Mouse (Mus musculus): ENCODE measurements around the gene Trp53rka.
A peak's percentile ranks its signal among the peaks of the same experiment; 100 is the strongest.
"Not testable (repeated sequence)": the region's sequence is repeated elsewhere in the genome, so short reads cannot be mapped to it uniquely, and the experiment has no call there.

Gene Trp53rka

DNA sequence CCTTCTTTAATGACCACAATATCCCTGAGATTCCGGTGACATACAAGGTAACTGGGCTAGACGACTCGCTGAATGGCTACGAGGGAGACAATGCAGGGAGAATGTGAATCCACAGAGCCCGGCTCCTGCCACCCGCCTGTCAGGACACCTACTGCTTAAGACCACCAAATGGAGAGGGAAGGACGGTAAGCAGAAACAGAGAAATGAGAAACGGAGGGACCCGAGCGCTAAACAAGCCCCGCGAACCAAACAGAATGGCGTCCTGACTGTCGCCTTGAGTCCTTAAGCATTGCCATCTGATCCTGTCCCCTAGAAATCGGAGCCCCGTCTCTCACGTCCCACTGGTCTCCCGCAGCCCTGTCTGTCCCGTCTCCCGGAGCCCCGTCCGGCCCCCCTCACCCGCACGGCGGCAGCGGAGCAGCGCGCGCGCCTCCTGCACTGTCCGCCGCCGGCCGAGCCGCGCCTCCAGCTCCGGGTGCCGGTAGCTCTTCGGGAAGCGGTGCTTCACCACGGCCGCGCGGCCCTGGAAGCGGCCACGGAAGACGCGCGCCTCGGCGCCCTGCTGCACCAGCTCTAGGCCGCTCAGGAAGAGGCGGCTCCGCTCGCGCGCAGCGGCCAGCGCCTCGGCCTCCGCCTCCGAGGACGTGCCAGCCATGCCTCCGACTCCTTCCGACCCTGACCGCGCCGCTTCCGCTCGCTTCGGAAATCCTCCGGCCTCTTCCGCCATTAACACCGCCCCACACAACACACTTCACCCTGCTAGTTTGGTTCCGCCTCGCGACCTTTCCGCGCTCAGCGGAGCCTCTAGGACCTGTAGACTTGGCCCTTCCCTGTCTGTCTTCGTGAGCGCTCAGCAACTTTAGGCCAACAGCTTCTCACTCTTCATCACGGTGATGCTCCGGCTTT is at the start of gene Trp53rka:
Gene Trp53rka (minus strand): TSS at position 677 of the 906 bp plus-strand sequence.
- peak; percentile 68 to 76 for DNase-seq

DNA sequence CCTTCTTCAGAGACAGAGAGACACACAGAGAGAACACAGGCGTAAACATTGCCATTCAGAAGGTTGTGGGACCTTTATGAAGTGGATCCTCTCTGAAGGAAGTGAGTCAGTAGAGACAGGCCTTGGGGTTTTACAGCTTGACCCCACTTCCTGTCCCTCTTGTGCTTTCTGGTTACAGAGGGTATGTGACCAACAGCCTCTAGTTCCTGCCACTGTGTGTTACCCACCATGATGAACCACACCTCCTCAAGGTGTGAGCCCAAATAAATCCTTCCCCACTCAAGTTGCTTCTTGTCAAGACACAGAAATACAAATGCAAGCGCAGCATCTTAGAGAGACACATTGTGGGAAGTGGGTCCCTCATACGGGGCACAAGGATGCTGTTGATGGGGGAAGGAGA is 47.9 kb upstream of the Trp53rka start:
- DNase-seq, result no peak

DNA sequence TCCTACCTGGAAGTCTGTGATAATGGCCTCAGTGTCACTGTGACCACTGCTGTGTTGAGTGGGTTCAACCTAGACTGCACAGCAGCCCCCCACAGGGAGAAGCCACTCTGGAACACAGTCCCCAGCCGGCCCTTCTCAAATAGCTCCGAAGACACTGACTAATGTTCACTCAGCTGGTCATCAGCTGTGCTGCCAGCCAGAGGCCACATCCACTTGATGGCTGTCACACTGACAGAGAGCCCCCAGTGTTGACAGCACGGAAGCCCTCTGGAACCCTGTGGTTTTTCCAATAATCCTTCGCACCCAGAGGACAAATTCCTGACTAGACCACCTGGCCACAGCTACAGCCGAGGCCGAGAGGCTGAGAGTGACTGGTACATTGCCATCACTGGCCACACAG is 40.7 kb upstream of the Trp53rka start:
- no peak for DNase-seq

DNA sequence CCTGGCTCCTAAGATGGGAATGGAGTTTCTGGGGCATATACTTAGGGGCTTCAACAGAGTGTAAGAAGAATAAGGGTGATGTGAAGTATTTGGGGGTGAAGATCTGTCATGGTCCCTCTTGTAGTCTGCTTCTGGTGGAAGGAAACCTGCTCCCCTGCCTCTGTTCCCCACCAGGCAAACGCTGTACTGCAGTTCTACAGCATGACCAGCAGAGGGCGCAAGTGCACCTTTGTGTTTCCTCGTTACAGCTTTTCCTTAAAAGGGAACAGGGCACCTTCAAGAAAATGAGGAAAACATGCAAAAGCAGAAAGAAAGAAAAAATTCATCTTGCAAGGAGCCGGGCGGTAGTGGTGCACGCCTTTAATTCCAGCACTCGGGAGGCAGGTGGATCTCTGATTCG is 36.0 kb upstream of the Trp53rka start:
- DNase-seq, result peak in 1 of 2 experiments; percentile 35

DNA sequence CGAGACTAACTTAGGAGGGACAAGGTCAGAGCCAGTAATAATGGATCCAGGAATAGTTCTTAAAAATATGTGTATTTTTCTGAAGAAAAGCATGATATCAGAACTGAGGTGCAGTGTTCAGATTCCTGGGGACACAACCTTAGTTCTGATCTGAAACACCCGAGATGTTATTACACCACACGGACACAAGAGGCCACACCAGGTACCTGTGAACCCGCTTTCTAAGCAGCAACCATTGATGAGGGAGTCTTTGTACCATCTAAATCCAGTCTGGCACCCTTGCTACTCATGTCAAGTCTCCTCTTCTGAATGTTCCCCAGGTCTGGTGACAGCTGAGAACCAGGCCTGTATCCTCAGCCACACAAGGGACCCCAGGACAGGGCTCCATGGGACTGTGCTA is 32.5 kb upstream of the Trp53rka start:
- DNase-seq, result no peak

DNA sequence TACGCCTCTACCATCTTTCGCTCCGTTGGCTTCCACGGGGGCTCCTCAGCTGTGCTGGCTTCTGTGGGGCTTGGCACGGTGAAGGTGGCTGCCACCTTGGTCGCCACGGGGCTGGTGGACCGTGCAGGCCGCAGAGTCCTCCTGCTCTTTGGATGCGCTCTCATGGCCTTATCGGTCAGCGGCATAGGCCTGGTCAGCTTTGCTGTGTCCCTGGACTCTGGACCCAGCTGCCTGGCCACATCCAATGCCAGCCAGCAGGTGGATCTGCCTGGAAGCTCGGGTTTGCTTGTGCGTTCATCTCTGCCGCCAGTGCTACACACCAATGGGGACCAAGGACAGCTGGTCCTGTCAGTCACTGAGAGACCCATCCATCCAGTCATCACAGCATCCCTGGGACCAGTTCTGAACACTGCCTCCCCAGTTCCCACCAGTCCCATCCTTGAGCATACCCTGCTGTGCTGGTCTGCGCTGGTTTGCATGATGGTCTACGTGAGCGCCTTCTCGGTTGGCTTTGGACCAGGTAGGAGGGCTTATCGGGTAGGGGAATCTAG is 22.1 kb upstream of the Trp53rka start:
- DNase-seq, result no peak

DNA sequence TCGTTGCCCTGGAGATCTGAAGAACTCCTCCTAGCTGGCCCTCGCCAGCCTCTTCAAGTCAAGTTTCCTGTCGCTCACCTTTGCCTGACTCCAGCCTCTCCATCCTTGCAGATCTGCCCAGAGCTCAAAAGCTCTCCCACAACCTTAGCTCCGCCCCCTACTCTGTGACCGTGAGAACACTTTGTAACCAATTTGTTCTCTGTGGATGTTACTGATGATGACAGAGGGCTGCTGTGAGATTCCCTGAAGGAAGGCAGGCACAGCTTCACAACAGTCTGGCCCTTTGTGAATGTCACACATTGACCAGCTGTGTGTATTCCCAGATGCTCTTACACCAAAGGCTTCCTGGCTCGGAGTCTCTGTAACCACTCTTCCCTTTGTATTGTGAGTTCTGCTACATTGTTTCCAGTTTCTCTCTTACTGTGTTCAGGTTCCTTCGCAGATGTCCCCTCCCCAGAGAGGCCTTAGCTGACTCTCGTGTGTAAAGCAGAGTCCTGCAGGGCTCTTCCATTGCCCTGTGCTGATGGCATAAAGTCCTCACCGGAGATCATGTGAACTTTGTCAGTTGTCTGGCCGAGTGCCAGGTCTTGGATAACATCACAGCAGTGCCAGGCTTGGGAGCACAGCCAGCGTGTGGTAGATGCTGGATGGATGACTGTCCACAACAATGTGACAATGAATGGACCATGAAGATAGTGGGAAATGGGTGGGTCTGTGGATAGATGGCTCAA is 19.9 kb upstream of the Trp53rka start:
- DNase-seq, result no peak

DNA sequence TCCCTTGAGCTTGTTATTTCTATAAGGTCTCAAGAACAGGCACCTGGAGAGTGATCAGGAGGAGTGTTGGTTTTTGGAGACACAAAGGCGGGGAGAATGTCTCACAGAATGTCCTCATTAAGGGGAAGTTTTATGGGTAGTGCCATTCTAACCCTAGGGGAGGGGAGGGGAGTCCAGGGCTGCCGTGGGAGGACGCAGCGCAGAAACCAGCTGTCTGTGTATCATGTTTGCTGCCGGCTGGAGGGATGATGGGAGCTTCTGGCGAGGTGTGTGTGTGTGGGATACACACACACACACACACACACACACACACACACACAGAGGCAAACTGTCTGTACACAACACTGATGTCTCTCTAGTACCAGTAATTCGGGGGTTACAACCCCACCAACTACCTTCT is 19.3 kb upstream of the Trp53rka start:
- no peak for DNase-seq

DNA sequence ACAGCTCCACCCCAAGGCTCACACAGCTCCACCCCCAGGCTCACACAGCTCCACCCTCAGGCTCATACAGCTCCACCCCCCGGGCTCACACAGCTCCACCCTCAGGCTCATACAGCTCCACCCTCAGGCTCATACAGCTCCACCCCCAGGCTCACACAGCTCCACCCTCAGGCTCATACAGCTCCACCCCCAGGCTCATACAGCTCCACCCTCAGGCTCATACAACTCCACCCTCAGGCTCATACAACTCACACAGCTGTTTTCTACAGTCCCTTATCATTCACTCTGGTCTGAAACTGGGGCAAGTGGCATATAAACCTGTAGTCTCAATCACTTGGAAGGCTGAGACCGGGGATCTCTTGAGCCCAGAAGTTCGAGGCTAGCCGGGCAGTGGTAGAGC is 18.4 kb upstream of the Trp53rka start:
- not testable (repeated sequence) for DNase-seq

DNA sequence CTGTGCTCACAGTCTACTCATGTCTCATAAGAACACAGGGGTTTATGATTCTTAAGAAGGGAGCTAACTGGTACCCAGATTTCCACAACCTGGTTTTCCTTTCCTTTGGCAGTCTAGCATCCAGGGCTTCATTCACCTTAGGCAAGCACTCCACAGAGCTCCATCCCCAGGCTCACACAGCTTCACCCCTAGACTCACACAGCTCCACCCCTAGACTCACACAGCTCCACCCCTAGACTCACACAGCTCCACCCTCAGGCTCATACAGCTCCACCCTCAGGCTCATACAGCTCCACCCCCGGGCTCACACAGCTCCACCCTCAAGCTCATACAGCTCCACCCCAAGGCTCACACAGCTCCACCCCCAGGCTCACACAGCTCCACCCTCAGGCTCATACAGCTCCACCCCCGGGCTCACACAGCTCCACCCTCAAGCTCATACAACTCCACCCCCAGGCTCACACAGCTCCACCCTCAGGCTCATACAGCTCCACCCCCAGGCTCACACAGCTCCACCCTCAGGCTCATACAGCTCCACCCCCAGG is 17.9 kb upstream of the Trp53rka start:
- DNase-seq, result not testable (repeated sequence)

DNA sequence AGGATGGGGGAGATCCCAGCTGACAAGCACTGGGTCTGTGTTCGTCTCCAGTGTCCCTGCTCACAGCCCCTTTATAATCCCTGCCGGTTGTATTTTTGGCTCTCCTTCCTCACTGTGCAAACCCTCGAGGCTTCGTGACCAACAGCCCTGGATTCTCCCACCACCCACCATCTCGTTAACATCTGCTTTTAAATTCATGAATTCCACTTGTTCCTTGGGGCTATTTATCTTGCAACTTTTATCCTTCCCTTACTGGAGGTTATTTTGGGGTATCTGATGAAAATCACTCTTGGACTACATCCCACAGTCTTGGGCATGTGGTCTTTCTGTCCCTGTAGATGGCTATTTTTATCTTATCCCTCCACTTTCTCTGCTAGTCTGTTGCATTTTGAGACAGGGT is 17.3 kb upstream of the Trp53rka start:
- no peak for DNase-seq

DNA sequence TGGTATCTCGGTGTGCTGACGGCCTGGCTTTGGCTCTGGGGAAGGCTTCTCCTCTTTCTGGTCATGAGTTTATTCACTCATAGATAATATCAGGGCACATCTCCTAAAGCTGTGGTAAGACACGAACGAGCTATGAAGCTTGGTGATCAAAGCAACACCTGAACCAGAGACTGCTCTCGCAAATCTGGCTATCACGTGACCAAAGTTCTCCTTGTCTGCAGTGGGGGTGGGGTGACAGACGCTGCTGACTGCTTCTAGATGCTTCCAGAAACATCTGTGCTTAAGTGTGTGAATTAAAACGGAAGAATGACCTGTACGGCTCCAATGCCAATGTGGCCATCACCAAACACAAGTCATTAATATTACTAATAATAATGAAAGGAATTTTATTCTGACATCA is 16.6 kb upstream of the Trp53rka start:
- no peak for DNase-seq

DNA sequence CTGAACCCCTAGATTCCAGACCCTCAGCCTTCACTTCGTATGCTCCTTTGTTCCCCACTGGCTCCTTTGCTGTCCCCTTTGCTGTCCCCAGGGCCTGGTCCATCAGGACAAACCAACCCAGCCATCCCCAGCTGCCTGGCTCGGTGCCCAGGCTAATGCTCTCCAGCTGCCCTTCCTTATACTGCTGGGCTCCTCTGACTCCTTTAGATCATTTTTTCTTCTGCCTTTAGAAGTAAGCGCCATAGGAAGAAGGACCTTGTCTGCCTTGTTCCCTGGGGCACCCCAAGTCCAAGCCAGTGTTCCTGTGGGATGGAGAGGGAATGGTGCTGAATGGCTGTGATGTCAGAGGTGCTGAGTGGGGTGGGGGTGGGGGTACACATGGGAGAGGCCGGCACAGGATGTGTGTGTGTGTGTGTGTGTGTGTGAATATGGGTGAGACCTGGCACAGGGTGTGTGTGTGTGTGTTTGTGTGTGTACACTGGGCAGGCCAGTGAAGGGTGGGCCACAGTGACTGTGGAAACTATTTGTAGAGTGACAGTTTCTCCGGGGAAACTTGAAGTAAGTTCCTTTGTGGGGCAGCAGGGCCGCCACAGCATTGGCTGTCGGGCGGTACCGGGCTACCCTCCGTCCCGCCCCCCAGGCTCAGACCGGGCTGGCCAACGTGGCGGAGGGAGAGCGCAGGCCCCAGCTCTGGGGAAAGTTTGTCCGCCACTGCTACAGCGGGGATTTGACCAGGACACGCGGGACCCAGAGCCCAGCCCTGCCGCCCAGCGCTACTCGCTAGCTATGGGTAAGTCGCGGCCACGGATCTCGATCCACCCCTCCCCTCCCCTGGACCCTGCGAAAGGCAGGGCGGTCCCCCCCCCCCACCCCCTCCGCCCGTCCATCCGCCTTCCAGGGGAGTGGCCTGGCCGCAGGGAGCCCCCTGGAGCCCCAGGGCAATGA is 10.4 kb upstream of the Trp53rka start, which contains the start of gene Slc2a10:
Gene Slc2a10 (plus strand): TSS at position 529 of the 945 bp plus-strand sequence.
- DNase-seq, result no peak

DNA sequence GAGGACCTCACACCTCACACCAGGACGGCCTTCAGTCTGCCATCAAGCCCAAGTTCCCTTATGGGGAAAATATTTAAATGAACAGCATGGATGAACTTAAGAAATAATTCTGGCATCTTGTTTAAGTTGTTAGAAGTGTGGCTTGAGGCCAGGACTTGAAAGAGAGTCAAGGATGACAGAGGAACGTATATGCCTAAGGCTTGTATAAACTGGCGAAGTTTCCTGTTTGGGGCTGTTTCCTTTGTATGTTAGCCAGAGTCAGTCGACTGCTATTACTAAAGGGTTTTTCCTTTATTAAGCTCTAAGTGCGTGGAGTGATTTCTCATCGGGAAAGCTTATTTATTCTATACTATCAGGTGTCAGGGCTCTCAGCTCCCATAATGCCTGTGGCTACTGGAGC is 5.7 kb upstream of the Trp53rka start:
- DNase-seq, result no peak

DNA sequence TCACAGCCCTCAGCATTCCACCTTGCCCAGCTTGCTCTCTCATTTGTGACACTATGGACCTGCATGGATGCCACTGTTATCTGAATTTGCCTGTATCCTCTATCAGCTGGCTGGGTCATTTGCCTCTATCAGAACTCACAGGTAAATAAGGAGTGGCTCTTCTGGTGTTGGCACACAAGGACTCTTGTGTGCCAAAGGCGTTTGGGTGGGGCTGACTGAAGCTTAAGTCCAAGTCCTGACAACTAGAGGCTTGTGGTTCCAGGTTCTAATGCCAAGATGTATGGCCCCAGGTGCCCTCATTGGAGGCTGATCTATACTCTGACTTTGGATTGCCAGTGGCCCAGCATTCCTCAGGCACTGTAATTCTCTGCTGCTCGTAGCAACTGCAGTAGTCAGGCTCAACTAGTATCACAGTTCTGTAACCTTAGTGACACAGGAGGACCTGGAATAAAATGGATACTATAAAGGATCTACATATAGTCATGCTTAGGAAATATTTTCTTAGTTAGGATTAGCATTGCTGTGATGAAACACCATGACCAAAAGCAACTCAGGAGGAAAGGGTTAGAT is 4.7 kb upstream of the Trp53rka start:
- no peak for DNase-seq

DNA sequence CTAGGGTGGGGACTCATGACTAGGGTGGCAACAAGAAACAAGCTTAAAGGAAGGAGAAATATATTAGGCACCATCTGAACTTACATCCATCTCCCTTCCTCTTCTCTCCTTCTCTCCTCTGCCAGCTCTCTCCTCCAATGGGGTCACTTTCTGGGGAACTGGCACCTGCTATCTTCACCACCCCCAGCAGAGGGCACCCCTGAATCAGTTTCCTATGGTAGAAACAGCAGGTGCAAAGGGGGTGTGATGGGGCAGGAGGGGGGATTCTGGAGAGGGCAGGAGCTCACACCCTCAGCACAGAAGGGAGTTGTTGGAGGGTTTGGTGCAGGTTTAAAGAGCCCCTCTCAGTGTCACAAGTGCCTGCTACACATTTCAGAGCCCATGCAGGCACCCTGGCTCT is 3.1 kb upstream of the Trp53rka start:
- peak; percentile 24 to 66 for DNase-seq

DNA sequence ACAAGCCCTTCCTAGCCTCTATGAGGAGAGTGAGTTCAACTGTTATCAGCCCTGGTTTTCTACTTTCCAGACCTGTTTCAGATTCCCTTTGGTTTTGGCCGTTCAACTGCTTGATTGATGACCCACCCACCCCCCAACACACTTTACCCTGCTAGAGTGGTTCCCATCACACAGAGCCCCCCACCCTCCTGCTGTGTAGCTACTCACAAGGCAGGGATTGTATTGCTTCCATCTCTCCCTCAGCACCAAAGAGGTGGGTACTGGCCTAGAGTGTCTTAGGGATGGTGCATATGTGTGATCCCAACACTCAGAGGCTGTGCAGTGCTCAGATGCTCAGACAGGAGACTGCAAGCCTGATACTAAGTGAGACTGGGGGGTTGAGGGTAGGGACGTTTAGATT is 1.4 kb upstream of the Trp53rka start:
- no peak for DNase-seq

DNA sequence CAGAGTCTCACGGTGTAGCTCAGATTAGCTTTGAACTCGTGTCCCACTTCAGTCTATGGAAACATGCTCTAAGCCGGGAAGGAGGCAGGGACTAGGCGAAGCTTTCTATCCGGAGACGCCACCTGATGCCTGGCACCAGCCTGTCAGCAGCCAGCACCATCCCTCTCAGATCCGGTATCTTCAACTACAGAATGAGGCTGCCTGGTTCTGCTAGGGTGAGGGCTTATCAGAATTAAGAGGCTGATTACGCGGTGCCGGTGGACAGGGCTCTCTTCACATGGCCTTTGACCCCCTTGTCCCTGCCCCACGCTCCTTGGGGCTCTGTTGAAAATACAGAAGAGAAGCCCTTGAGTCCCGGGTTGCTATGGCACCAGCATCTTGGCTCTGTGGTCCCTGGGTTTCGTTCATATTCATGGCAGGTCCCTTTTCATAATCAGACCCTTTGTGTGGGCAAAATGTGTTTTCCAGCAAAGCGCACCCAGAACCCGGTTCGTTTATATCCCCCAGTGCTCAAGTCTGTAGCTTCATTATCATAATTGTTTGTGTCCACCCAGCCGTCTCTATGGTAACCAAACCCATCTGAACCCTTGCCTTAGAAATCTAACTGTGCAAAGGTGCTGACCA is 575 bp upstream of the Trp53rka start:
- DNase-seq, result peak in 1 of 2 experiments; percentile 18

DNA sequence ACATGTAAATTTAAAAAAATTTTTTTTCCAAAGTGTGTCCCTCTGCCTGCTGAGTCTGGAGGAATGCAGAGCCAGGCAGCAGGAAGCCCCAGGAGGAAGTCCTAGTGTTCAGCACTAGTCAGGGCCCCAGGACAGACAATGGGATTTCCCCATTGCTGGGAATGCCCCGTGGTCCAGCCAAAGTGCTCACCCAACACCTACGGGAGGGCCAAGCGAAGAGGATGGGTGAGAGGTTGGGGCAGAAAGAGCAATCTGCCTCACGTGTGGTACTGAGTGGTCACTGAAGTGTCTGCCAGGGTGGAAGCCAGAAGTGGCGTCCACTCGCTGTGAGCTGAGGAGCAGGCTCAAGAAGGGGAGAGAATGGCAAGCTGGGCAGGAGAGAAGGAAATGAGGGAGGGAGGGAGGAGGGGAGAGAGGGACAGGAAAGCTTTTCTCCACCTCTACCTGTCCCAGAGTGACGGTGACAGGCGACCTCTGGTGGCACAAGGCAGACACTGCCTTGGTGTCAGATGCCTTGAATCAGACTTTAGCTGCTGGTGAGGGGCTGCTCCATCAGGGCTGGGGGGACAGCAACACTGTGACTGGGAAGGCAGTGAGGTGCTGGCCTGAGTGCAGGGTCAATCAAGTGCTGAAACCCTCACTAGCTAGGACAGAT is 6.1 kb downstream of the Trp53rka start:
- DNase-seq, result peak; percentile 20 to 48

DNA sequence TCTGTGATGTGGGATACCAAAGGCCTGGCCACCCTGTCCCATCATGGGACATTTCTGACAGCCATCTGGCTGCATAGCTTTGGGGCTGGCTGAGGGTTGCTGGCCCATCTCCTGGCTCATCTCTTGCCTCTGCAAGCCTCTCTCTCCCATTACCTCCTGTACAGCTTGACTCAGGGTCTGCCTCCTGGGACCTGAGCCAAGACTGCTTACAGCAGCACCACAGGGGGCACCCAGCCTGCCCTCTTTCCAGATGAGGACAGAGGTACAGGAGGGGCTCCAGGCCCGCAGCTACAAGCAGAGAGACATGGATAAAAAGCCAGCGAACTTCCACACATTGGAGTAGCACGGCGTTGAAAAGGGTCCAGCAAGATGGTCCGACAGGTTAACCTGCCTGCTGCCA is 6.7 kb downstream of the Trp53rka start:
- no peak for DNase-seq

DNA sequence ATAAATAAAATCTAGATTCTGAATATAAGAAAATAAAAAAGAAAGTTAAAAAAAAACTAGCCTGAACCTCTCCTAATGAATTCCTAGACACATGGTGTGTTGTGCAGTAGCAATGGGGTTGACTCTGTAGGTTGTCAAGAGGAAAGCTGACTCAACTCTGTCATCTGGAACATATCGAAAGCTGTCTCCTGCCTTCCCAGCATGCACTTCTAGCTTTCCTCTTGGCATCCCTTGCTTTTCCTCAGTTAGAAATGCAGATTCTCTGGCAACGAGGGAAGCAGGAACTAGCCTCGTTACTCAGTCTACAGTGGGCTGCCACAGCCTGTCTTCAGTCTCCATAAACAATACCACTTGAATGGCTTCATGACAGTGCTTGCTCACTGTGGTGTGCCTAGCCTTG is 7.3 kb downstream of the Trp53rka start:
- no peak for DNase-seq

All from spleen, adult 18-20 months (tissue).